Mouse (Mus musculus): ENCODE results near the gene Igf1r. TPM values are rescaled to one million over a fixed set of nuclear protein-coding genes. Genes with fewer than 3 reads are reported as not detected.

Igf1r gene
- total RNA-seq, 1 experiment: 23.5 TPM

DNA sequence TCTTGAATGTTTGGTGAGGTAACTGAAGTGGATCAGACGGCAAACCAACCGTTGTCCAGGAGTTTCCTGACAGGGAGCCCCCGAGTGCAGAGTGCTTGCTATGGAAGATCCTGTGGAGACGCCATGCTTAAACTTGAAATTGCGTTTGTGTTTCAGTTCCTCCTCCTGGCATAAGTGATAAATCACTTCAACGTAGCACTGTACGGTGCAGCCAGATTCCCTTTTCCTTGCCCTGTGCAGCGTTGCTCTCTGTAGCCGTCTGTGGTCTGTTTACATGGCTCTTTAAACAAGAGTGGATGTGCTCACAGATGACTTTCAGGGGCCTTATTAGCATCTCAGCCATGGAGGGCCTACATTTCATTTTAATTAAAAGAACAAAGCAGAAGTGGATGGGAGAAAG, 141.2 kb downstream of the Igf1r start:
- in situ Hi-C loops (cut with MboI; ENCODE audit: low sequenced_read_pairs in 2 of 2, unreplicated experiment in 2 of 2): no loop called here
- no peak overlapping the region for H3K4me3 ChIP-seq (ENCODE audit: insufficient read depth in 1 of 2, low read depth in 1 of 2, low read length in 2 of 2, poor library complexity in 1 of 2, severe bottlenecking in 1 of 2)

DNA sequence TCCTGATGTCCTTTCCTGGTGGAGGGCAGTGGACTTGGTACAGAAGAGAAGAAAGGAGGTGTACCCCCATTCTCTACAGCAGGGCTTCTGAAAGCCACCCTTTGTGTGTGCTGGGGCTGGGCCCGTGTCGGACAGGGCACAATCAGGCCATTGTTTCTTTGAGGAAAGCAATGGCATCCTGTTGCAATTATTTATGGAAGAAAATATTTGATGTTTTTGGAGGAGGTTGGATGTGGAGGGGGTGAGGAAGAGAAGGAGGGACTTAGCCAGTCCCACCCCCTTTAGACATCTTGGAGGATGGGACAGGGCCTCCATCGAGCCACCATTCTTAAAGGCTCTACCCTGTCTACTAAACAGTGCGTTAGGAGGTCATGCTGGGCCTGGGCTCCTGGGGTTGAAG, 142.9 kb downstream of the Igf1r start:
- TF ChIP-seq ZC3H11A (IDR thresholded peaks at IDR 0.05; ENCODE audit: borderline replicate concordance, low read depth, low read length): no peak
- TF ChIP-seq CHD2 (IDR thresholded peaks at IDR 0.05; ENCODE audit: low read depth, low read length): no peak
- TF ChIP-seq HCFC1 (IDR thresholded peaks at IDR 0.05; ENCODE audit: borderline replicate concordance, insufficient read depth, low read length): no peak
- Histone ChIP-seq H3K27ac (ENCODE audit: insufficient read depth, low read depth, low read length, poor library complexity, severe bottlenecking) (no peak overlapping the region), H3K4me1 (ENCODE audit: control insufficient read depth in 2 of 2, insufficient read depth in 2 of 2, low read length in 2 of 2, poor library complexity in 1 of 2) (no peaks in the 10 kb centered on the region), H3K9ac (ENCODE audit: insufficient read depth, low read depth, low read length, poor library complexity, severe bottlenecking) (no peak overlapping the region), H3K4me3 (ENCODE audit: insufficient read depth in 1 of 2, low read depth in 1 of 2, low read length in 2 of 2, poor library complexity in 1 of 2, severe bottlenecking in 1 of 2) (no peak overlapping the region), H3K9me3 (ENCODE audit: control insufficient read depth, insufficient read depth, low read depth, low read length) (no peaks in the 10 kb centered on the region), H3K36me3 (ENCODE audit: control insufficient read depth, insufficient read depth, low read length, poor library complexity, severe bottlenecking) (no peaks in the 10 kb centered on the region)
- DNase-seq (ENCODE audit: low read depth, low spot score): no peak
- in situ Hi-C loops (cut with MboI; ENCODE audit: low sequenced_read_pairs in 2 of 2, unreplicated experiment in 2 of 2): no loop called here

More for the DNA sequence above, 141.2 kb downstream of the Igf1r start:
- DNase-seq (ENCODE audit: low read depth, low spot score): no peak
- no peak overlapping the region for H3K9ac ChIP-seq (ENCODE audit: insufficient read depth, low read depth, low read length, poor library complexity, severe bottlenecking)
- no peak overlapping the region for H3K27ac ChIP-seq (ENCODE audit: insufficient read depth, low read depth, low read length, poor library complexity, severe bottlenecking)
- no peaks in the 10 kb centered on the region for H3K36me3 ChIP-seq (ENCODE audit: control insufficient read depth, insufficient read depth, low read length, poor library complexity, severe bottlenecking)
- no peaks in the 10 kb centered on the region for H3K9me3 ChIP-seq (ENCODE audit: control insufficient read depth, insufficient read depth, low read depth, low read length)
- no peak for TF ChIP-seq CHD2 (IDR thresholded peaks at IDR 0.05; ENCODE audit: low read depth, low read length)
- no peaks in the 10 kb centered on the region for H3K4me1 ChIP-seq (ENCODE audit: control insufficient read depth in 2 of 2, insufficient read depth in 2 of 2, low read length in 2 of 2, poor library complexity in 1 of 2)

DNA sequence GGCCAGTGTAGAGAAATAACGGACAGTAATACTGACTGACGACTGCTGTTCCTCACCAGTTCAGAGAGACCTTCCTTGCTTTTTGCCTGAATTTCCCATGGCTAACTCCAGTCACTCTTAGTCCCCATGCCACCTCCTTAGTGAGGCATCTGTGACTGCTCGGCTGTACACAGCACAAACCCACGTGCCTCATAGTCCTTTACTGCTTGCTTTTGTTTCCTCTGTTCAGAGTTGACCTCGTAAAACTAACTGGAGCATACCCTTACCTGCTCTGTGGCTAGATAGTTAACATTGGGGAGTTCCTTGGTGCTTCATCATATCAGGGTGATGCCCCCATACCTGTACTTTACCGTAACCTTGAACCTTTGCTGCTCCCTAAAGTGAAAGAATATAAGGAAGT, 143.8 kb downstream of the Igf1r start:
- no peaks in the 10 kb centered on the region for H3K36me3 ChIP-seq (ENCODE audit: control insufficient read depth, insufficient read depth, low read length, poor library complexity, severe bottlenecking)
- in situ Hi-C loops (cut with MboI; ENCODE audit: low sequenced_read_pairs in 2 of 2, unreplicated experiment in 2 of 2): no loop called here
- H3K9me3 ChIP-seq (ENCODE audit: control insufficient read depth, insufficient read depth, low read depth, low read length): no peaks in the 10 kb centered on the region
- H3K4me3 ChIP-seq (ENCODE audit: insufficient read depth in 1 of 2, low read depth in 1 of 2, low read length in 2 of 2, poor library complexity in 1 of 2, severe bottlenecking in 1 of 2): no peak overlapping the region
- no peaks in the 10 kb centered on the region for H3K4me1 ChIP-seq (ENCODE audit: control insufficient read depth in 2 of 2, insufficient read depth in 2 of 2, low read length in 2 of 2, poor library complexity in 1 of 2)
- no peak for TF ChIP-seq ZNF384 (IDR thresholded peaks at IDR 0.05; ENCODE audit: low read depth, low read length)
- TF ChIP-seq ZC3H11A (IDR thresholded peaks at IDR 0.05; ENCODE audit: borderline replicate concordance, low read depth, low read length): no peak
- no peak for TF ChIP-seq HCFC1 (IDR thresholded peaks at IDR 0.05; ENCODE audit: borderline replicate concordance, insufficient read depth, low read length)
- TF ChIP-seq MAFK (IDR thresholded peaks at IDR 0.05; ENCODE audit: insufficient read depth, low read depth, low read length): no peak
- no peak for TF ChIP-seq CHD2 (IDR thresholded peaks at IDR 0.05; ENCODE audit: low read depth, low read length)
- no peak overlapping the region for H3K9ac ChIP-seq (ENCODE audit: insufficient read depth, low read depth, low read length, poor library complexity, severe bottlenecking)
- DNase-seq (ENCODE audit: low read depth, low spot score): no peak
- no peak overlapping the region for H3K27ac ChIP-seq (ENCODE audit: insufficient read depth, low read depth, low read length, poor library complexity, severe bottlenecking)

DNA sequence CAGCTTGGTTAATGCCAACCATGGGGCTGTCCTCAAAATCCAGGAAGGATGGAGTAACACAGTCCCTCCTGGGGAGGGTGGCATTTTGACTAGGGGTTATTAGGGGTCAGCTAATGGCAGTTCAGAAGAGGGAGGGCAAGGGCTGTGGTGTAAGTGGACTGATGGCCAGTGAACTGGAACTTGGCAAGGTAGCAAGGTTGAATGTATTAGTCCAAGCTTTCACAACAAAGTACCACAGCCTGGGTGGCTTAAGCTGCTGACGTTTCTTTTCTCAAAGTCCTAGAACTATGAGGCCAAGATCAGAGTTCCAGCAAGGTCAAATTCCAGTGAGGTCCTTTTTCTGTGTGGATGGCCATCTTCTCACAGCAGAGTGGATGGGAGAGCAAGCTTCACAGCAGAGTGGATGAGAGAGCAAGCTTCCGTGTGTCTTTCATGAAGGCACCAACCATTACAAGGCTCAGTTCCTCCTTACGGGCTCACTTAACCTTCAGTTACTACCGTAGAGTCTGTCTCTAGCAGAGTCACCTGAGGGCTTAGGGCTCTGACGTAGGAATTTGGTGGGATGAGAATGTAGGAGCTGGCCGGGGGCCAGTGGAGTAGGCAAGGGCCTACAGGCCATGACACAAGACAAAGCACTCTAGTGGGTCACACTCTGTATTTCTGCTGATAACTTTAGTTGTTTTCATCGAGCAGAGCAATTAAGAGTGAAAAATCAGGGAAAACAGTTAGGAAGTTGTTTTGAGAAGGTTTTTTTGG, 144.6 kb downstream of the Igf1r start:
- no peak overlapping the region for H3K27ac ChIP-seq (ENCODE audit: insufficient read depth, low read depth, low read length, poor library complexity, severe bottlenecking)
- H3K4me1 ChIP-seq (ENCODE audit: control insufficient read depth in 2 of 2, insufficient read depth in 2 of 2, low read length in 2 of 2, poor library complexity in 1 of 2): no peaks in the 10 kb centered on the region
- H3K9ac ChIP-seq (ENCODE audit: insufficient read depth, low read depth, low read length, poor library complexity, severe bottlenecking): no peak overlapping the region
- in situ Hi-C loops (cut with MboI; ENCODE audit: low sequenced_read_pairs in 2 of 2, unreplicated experiment in 2 of 2): no loop called here
- no peak for DNase-seq (ENCODE audit: low read depth, low spot score)
- H3K9me3 ChIP-seq (ENCODE audit: control insufficient read depth, insufficient read depth, low read depth, low read length): no peaks in the 10 kb centered on the region
- no peaks in the 10 kb centered on the region for H3K36me3 ChIP-seq (ENCODE audit: control insufficient read depth, insufficient read depth, low read length, poor library complexity, severe bottlenecking)
- no peak for TF ChIP-seq ZC3H11A (IDR thresholded peaks at IDR 0.05; ENCODE audit: borderline replicate concordance, low read depth, low read length)
- no peak for TF ChIP-seq MAFK (IDR thresholded peaks at IDR 0.05; ENCODE audit: insufficient read depth, low read depth, low read length)
- no peak for TF ChIP-seq CHD2 (IDR thresholded peaks at IDR 0.05; ENCODE audit: low read depth, low read length)
- no peak for TF ChIP-seq ZNF384 (IDR thresholded peaks at IDR 0.05; ENCODE audit: low read depth, low read length)
- no peak for TF ChIP-seq HCFC1 (IDR thresholded peaks at IDR 0.05; ENCODE audit: borderline replicate concordance, insufficient read depth, low read length)
- no peak overlapping the region for H3K4me3 ChIP-seq (ENCODE audit: insufficient read depth in 1 of 2, low read depth in 1 of 2, low read length in 2 of 2, poor library complexity in 1 of 2, severe bottlenecking in 1 of 2)

DNA sequence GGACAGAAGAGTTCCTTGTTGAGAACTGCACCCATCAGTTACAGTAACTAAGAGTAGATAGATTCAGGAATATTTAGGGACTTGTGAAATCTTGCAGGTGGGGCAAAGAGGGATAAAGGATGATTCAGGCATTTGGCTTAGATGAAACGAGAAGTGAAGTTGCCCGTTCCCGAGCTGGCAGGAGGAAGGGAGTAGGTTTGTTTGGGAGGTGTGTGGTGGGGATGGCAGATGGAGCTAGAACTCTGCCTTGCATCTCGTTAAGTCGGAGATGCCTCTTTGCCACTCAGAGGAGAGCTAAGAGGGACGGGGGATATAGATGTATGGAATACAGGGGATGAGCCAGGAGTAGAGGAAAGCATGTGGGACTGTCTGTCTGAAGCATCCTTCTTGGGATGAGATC, 145.5 kb downstream of the Igf1r start:
- DNase-seq (ENCODE audit: low read depth, low spot score): no peak
- no peak overlapping the region for H3K27ac ChIP-seq (ENCODE audit: insufficient read depth, low read depth, low read length, poor library complexity, severe bottlenecking)
- no peak overlapping the region for H3K4me3 ChIP-seq (ENCODE audit: insufficient read depth in 1 of 2, low read depth in 1 of 2, low read length in 2 of 2, poor library complexity in 1 of 2, severe bottlenecking in 1 of 2)
- no peaks in the 10 kb centered on the region for H3K9me3 ChIP-seq (ENCODE audit: control insufficient read depth, insufficient read depth, low read depth, low read length)
- no peaks in the 10 kb centered on the region for H3K4me1 ChIP-seq (ENCODE audit: control insufficient read depth in 2 of 2, insufficient read depth in 2 of 2, low read length in 2 of 2, poor library complexity in 1 of 2)
- TF ChIP-seq MAFK (IDR thresholded peaks at IDR 0.05; ENCODE audit: insufficient read depth, low read depth, low read length) (no peak), ZC3H11A (IDR thresholded peaks at IDR 0.05; ENCODE audit: borderline replicate concordance, low read depth, low read length) (no peak), HCFC1 (IDR thresholded peaks at IDR 0.05; ENCODE audit: borderline replicate concordance, insufficient read depth, low read length) (no peak)
- H3K9ac ChIP-seq (ENCODE audit: insufficient read depth, low read depth, low read length, poor library complexity, severe bottlenecking): no peak overlapping the region
- no peaks in the 10 kb centered on the region for H3K36me3 ChIP-seq (ENCODE audit: control insufficient read depth, insufficient read depth, low read length, poor library complexity, severe bottlenecking)
- in situ Hi-C loops (cut with MboI; ENCODE audit: low sequenced_read_pairs in 2 of 2, unreplicated experiment in 2 of 2): no loop called here
